Mouse (Mus musculus) C2C12 (cell line): ENCODE data around the gene Ttpal.

Source experiments
- CEBPB ChIP-seq: IDR thresholded peaks from one replicate; pipeline ENCODE4 v1.6.1; 2011; ENCODE audit warnings: low read depth, mild to moderate bottlenecking, control low read depth, moderate library complexity
- CTCF ChIP-seq: IDR thresholded peaks from one replicate; pipeline ENCODE4 v1.5.1; 2011; ENCODE audit not compliant: control insufficient read depth, insufficient read depth, insufficient read length
- FOSL1 ChIP-seq: IDR thresholded peaks from one replicate; pipeline ENCODE4 v1.8.0; 2011; ENCODE audit warnings: mild to moderate bottlenecking, low read length; ENCODE audit not compliant: poor library complexity, insufficient read depth, severe bottlenecking
- MAX ChIP-seq: IDR thresholded peaks from one replicate; pipeline ENCODE4 v1.6.1; 2011; ENCODE audit warnings: mild to moderate bottlenecking, control low read depth
- MYOD1 ChIP-seq: IDR thresholded peaks from one replicate; pipeline ENCODE4 v1.6.1; 2011; ENCODE audit warnings: low read depth; ENCODE audit not compliant: control insufficient read depth, insufficient read length
- MYOG ChIP-seq: IDR thresholded peaks from one replicate; pipeline ENCODE4 v1.6.1; 2011; ENCODE audit not compliant: control insufficient read depth, insufficient read length; ENCODE audit errors: extremely low read depth

GRCm38 (mm10) chr2:163637655-163638266, 35.6 kb downstream of the Ttpal start:
- TF ChIP-seq CEBPB (no peak), CTCF (no peak), FOSL1 (no peak), MYOD1 (no peak), MAX (no peak), MYOG (no peak)
